Mouse (Mus musculus): Measurements from ENCODE around the gene Cfap61. TPM values are rescaled to one million over a fixed set of nuclear protein-coding genes. Genes with fewer than 3 reads are reported as not detected.
A peak's percentile ranks its signal among the peaks of the same experiment; 100 is the strongest.

Gene Cfap61
- polyA plus RNA-seq, 1 experiment from 2014 or later = 1.3 TPM

- Histone ChIP-seq H3K9ac (replicated peaks; ENCODE audit: low read depth, low read length) (0 out of 2 replicates have a peak overlapping the region, but pooled peaks have one; percentile 1), H3K27ac (ENCODE audit: low read length) (peak overlapping the region; percentile 90), H3K9me3 (ENCODE audit: control insufficient read depth, low read length) (no peaks in the 10 kb centered on the region), H3K27me3 (replicated peaks; ENCODE audit: control insufficient read depth, insufficient read depth, low read length) (no peaks in the 10 kb centered on the region), H3K4me3 (replicated peaks; ENCODE audit: low read length) (no peak overlapping the region), H3K4me2 (ENCODE audit: low read length) (peak overlapping the region; percentile 33), H3K4me1 (replicated peaks; ENCODE audit: control insufficient read depth, insufficient read depth, low read length) (peaks cover 62% of the 10 kb centered on the region), H3K36me3 (ENCODE audit: control insufficient read depth, insufficient read depth) (no peaks in the 10 kb centered on the region)
- WGBS = 11% methylated on average over 10 of the region's 10 CpGs
- ATAC-seq = peak; percentile 53
Observed at GRCm38 (mm10) chr2:146258736-146259469, 324.3 kb downstream of the Cfap61 start.

GRCm38 (mm10) chr2:146259787-146260560 is 325.4 kb downstream of the Cfap61 start:
- peak overlapping the region; percentile 80 for H3K27ac ChIP-seq (ENCODE audit: low read length)
- H3K36me3 ChIP-seq (ENCODE audit: control insufficient read depth, insufficient read depth) = no peaks in the 10 kb centered on the region
- ATAC-seq = no peak
- H3K4me2 ChIP-seq (ENCODE audit: low read length) = peak overlapping the region; percentile 14; the same call in 1 of the 2 replicates
- H3K27me3 ChIP-seq (replicated peaks; ENCODE audit: control insufficient read depth, insufficient read depth, low read length) = no peaks in the 10 kb centered on the region
- no peaks in the 10 kb centered on the region for H3K9me3 ChIP-seq (ENCODE audit: control insufficient read depth, low read length)
- H3K9ac ChIP-seq (replicated peaks; ENCODE audit: low read depth, low read length) = peak overlapping the region; percentile 31; the same call in 1 of the 2 replicates
- H3K4me1 ChIP-seq (replicated peaks; ENCODE audit: control insufficient read depth, insufficient read depth, low read length) = peaks cover 62% of the 10 kb centered on the region
- WGBS = 14% methylated on average over 18 of the region's 18 CpGs
- H3K4me3 ChIP-seq (replicated peaks; ENCODE audit: low read length) = no peak overlapping the region

DNA sequence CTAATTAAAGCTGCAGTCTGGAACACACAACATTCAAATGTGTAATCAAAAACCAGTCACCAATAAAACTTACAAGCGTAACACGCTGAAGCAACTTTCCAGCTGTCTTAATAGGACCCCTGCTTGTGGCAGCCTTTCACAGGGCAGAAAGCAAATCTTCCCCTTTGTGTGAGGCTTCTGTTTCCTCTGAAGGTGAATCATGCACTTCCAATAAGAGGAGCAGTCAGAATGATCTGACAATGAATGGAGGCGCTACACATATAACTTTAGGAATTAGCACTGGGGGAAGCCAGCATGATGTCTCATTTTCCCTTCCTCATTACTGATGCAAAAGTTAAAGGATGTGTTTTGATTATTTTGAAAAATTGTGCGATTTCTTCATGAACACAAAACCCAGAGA is 326.6 kb downstream of the Cfap61 start:
- H3K9me3 ChIP-seq (ENCODE audit: control insufficient read depth, low read length) = no peaks in the 10 kb centered on the region
- no peak overlapping the region for H3K4me3 ChIP-seq (replicated peaks; ENCODE audit: low read length)
- no peak for ATAC-seq
- H3K27ac ChIP-seq (ENCODE audit: low read length) = peak overlapping the region; percentile 48; the same call in 1 of the 2 replicates
- peaks cover 60% of the 10 kb centered on the region for H3K4me1 ChIP-seq (replicated peaks; ENCODE audit: control insufficient read depth, insufficient read depth, low read length)
- H3K4me2 ChIP-seq (ENCODE audit: low read length) = no peak overlapping the region
- H3K36me3 ChIP-seq (ENCODE audit: control insufficient read depth, insufficient read depth) = no peaks in the 10 kb centered on the region
- H3K9ac ChIP-seq (replicated peaks; ENCODE audit: low read depth, low read length) = no peak overlapping the region
- WGBS = 37% methylated on average over 4 of the region's 4 CpGs
- no peaks in the 10 kb centered on the region for H3K27me3 ChIP-seq (replicated peaks; ENCODE audit: control insufficient read depth, insufficient read depth, low read length)

- 6% methylated on average over 10 of the region's 10 CpGs for WGBS
- peak; percentile 88 for ATAC-seq
- peaks cover 50% of the 10 kb centered on the region for H3K4me1 ChIP-seq (replicated peaks; ENCODE audit: control insufficient read depth, insufficient read depth, low read length)
- H3K27ac ChIP-seq (ENCODE audit: low read length) = peak overlapping the region; percentile 62
- H3K9me3 ChIP-seq (ENCODE audit: control insufficient read depth, low read length) = no peaks in the 10 kb centered on the region
- no peak overlapping the region for H3K4me2 ChIP-seq (ENCODE audit: low read length)
- H3K36me3 ChIP-seq (ENCODE audit: control insufficient read depth, insufficient read depth) = no peaks in the 10 kb centered on the region
- no peaks in the 10 kb centered on the region for H3K27me3 ChIP-seq (replicated peaks; ENCODE audit: control insufficient read depth, insufficient read depth, low read length)
- no peak overlapping the region for H3K9ac ChIP-seq (replicated peaks; ENCODE audit: low read depth, low read length)
- no peak overlapping the region for H3K4me3 ChIP-seq (replicated peaks; ENCODE audit: low read length)
Observed at GRCm38 (mm10) chr2:146262215-146262614, 327.6 kb downstream of the Cfap61 start.

DNA sequence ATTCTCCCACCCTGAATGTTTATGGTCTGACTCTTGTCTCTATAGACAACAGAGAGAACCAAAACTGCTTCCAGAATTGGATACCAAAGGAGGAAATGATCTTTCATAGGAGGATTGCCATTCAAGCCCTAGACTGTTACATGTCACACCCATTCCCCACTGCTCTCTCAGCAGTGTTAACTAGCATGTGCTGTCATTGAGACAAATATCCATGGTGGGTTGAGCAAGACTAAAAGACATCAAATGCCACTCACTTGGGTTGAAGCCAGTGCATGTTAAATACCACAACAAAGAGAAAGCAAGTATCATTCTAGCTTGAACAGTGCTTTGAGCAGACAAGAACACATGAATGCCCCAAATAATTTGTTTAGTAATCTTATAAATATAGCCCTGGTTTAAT is 328.4 kb downstream of the Cfap61 start:
- ATAC-seq = no peak
- H3K4me3 ChIP-seq (replicated peaks; ENCODE audit: low read length) = no peak overlapping the region
- no peaks in the 10 kb centered on the region for H3K36me3 ChIP-seq (ENCODE audit: control insufficient read depth, insufficient read depth)
- no peak overlapping the region for H3K4me2 ChIP-seq (ENCODE audit: low read length)
- H3K27me3 ChIP-seq (replicated peaks; ENCODE audit: control insufficient read depth, insufficient read depth, low read length) = no peaks in the 10 kb centered on the region
- peaks cover 45% of the 10 kb centered on the region for H3K4me1 ChIP-seq (replicated peaks; ENCODE audit: control insufficient read depth, insufficient read depth, low read length)
- no peaks in the 10 kb centered on the region for H3K9me3 ChIP-seq (ENCODE audit: control insufficient read depth, low read length)
- H3K9ac ChIP-seq (replicated peaks; ENCODE audit: low read depth, low read length) = no peak overlapping the region
- H3K27ac ChIP-seq (ENCODE audit: low read length) = peak overlapping the region; percentile 62

Other genes starting within 250 kb of the Cfap61 start
- gene Naa20, start 32.7 kb upstream of the Cfap61 start, polyA plus RNA-seq (2015; fragmentation: Nextera tagmentation; extraction: Ambion mirVana) = 127 and 128 TPM in 2 replicates
- gene Crnkl1, start 230 bp downstream of the Cfap61 start, polyA plus RNA-seq (2015; fragmentation: Nextera tagmentation; extraction: Ambion mirVana) = 33.8 and 34.3 TPM in 2 replicates